Mouse (Mus musculus) lung, adult 2 months (tissue): ENCODE measurements around the gene Sytl4.

ENCODE experiments used
- CTCF ChIP-seq: fragments of 200-500 bp; IDR thresholded peaks from 2 replicates; pipeline ENCODE4 v1.5.1; 2011; ENCODE audit warnings: mild to moderate bottlenecking, low read length, control low read depth; ENCODE audit not compliant: insufficient read depth
- POLR2A ChIP-seq: fragments of 200-500 bp; IDR thresholded peaks from 2 replicates; pipeline ENCODE4 v1.6.1; 2011; ENCODE audit warnings: low read depth, mild to moderate bottlenecking, control low read depth, low read length, borderline replicate concordance; ENCODE audit errors: extremely low read depth

- TF ChIP-seq POLR2A (no peak), CTCF (no peak)
Observed at GRCm38 (mm10) chrX:133911397-133912103, 70.1 kb downstream of the Sytl4 start.
